Mouse (Mus musculus) myocyte (in vitro differentiated cells): ENCODE measurements at regions not wholly inside any gene's neighbourhood (a gene's known extent, or its start where the extent isn't known, plus 50 kb on each side); places are given as distances from the start of the nearest gene placed in this dataset.

Experiments
- H3K27me3 ChIP-seq: one replicate; pipeline ENCODE4 v1.6.1; 2011; ENCODE audit not compliant: control insufficient read depth, insufficient read depth, insufficient read length
- H3K36me3 ChIP-seq: one replicate; pipeline ENCODE4 v1.6.1; 2011; ENCODE audit not compliant: control insufficient read depth, insufficient read depth
- H3K4me2 ChIP-seq: one replicate; pipeline ENCODE4 v1.6.1; 2011; ENCODE audit warnings: low read depth, control low read depth
- H3K4me3 ChIP-seq: one replicate; pipeline ENCODE4 v1.5.1; 2011; ENCODE audit warnings: mild to moderate bottlenecking, control low read depth, moderate library complexity
- H3K79me2 ChIP-seq: one replicate; pipeline ENCODE4 v1.6.1; 2011; ENCODE audit not compliant: control insufficient read depth, insufficient read depth
- H3ac ChIP-seq: one replicate; pipeline ENCODE4 v1.6.1; 2011; ENCODE audit not compliant: control insufficient read depth, insufficient read length
- CEBPB ChIP-seq: IDR thresholded peaks from 2 replicates; pipeline ENCODE4 v1.6.1; 2011; ENCODE audit warnings: mild to moderate bottlenecking, moderate library complexity; ENCODE audit not compliant: poor library complexity, insufficient read depth, severe bottlenecking
- E2F4 ChIP-seq: IDR thresholded peaks from one replicate; pipeline ENCODE4 v1.6.1; 2011; ENCODE audit warnings: mild to moderate bottlenecking, control low read depth, moderate library complexity; ENCODE audit not compliant: insufficient read depth
- MAX ChIP-seq: IDR thresholded peaks from one replicate; pipeline ENCODE4 v1.6.1; 2011; ENCODE audit warnings: low read depth, mild to moderate bottlenecking, control low read depth
- MYOD1 ChIP-seq, 3 experiments: IDR thresholded peaks; one replicate each; pipeline ENCODE4 v1.6.1; 2011; ENCODE audit warnings: control low read depth in 2 of 3, low read depth in 2 of 3, mild to moderate bottlenecking in 2 of 3, moderate library complexity in 1 of 3; ENCODE audit not compliant: insufficient read length in 2 of 3, control insufficient read depth in 1 of 3
- MYOG ChIP-seq, 3 experiments: IDR thresholded peaks; one replicate each; pipeline ENCODE4 v1.6.1; 2011; ENCODE audit warnings: control low read depth in 2 of 3, low read depth in 2 of 3, mild to moderate bottlenecking in 2 of 3; ENCODE audit not compliant: insufficient read length in 2 of 3, control insufficient read depth in 1 of 3, insufficient read depth in 1 of 3
- POLR2A ChIP-seq: IDR thresholded peaks from one replicate; pipeline ENCODE4 v1.6.1; 2011; ENCODE audit warnings: low read depth, mild to moderate bottlenecking, control low read depth, moderate library complexity; ENCODE audit not compliant: insufficient read length
- POLR2AphosphoS2 ChIP-seq: IDR thresholded peaks from one replicate; pipeline ENCODE4 v1.6.1; 2011; ENCODE audit warnings: low read depth, control low read depth; ENCODE audit not compliant: insufficient read length
- REST ChIP-seq: IDR thresholded peaks from one replicate; pipeline ENCODE4 v1.6.1; 2011; ENCODE audit warnings: mild to moderate bottlenecking, control low read depth, moderate library complexity; ENCODE audit not compliant: insufficient read depth, insufficient read length
- SRF ChIP-seq: IDR thresholded peaks from one replicate; pipeline ENCODE4 v1.6.1; 2011; ENCODE audit warnings: low read depth; ENCODE audit not compliant: control insufficient read depth, insufficient read length
- TCF12 ChIP-seq: IDR thresholded peaks from one replicate; pipeline ENCODE4 v1.6.1; 2011; ENCODE audit warnings: mild to moderate bottlenecking, control low read depth; ENCODE audit not compliant: poor library complexity, insufficient read depth, severe bottlenecking
- TCF3 ChIP-seq: IDR thresholded peaks from one replicate; pipeline ENCODE4 v1.6.1; 2011; ENCODE audit warnings: low read depth, control low read depth; ENCODE audit not compliant: insufficient read length
- USF1 ChIP-seq: IDR thresholded peaks from one replicate; pipeline ENCODE4 v1.6.1; 2011; ENCODE audit warnings: low read depth, mild to moderate bottlenecking, control low read depth, moderate library complexity

DNA sequence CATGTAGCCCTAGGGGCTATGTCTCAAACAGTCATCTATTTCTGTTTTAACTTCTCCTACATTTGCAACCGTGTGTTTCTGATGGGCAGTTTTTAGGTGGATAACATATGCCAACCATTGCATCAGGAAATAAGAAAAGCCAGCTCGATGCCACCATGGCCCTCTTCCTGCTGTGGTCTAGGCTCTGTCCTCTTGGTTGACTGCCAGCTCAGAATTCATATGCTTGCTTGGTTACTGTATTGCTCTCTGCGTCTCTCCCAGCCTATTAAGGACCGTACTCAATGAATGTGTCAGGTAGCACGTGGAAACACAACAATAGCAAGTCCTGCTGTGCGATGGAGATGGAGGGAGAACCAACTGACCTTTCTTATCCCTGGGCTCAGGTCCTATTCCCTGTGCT, 174.4 kb upstream of the 9630041A04Rik start:
- no peaks in the 10 kb centered on the region for H3K27me3 ChIP-seq
- no peaks in the 10 kb centered on the region for H3K79me2 ChIP-seq
- H3K4me3 ChIP-seq, result no peak overlapping the region
- TF ChIP-seq E2F4, result no peak
- TF ChIP-seq USF1, result no peak
- TF ChIP-seq SRF, result no peak
- no peak for TF ChIP-seq TCF3
- no peak for TF ChIP-seq MYOD1 (IDR thresholded peaks at IDR 0.05; ENCODE audit: control insufficient read depth in 1 of 3, insufficient read length in 2 of 3, low read depth in 2 of 3)
- no peak for TF ChIP-seq CEBPB
- no peak for TF ChIP-seq REST
- no peak for TF ChIP-seq MAX
- no peak for TF ChIP-seq TCF12
- TF ChIP-seq POLR2AphosphoS2, result no peak
- H3K36me3 ChIP-seq, result no peaks in the 10 kb centered on the region
- H3ac ChIP-seq, result no peak overlapping the region
- H3K4me2 ChIP-seq, result no peak overlapping the region

DNA sequence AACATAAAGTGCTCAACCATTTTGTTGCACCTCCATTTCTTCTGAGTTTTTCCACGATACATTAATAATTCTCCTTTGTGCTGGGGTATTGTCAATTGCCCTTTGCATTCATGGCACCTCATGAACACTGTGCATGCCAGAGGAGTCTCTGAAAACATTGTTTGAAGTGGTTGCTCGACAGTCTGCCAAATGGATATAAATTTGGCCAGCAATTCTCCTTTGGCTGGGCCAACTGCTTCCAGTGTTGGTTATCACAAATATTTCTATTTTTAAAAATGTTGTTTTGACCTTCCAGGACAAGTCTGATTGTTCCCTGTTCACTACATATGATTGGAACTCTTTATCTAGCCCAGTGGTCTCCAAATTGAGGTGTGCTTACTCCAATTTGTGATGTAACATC, 184.1 kb upstream of the 9630041A04Rik start:
- TF ChIP-seq MYOD1 (IDR thresholded peaks at IDR 0.05; ENCODE audit: control insufficient read depth in 1 of 3, insufficient read length in 2 of 3, low read depth in 2 of 3), result no peak
- TF ChIP-seq USF1, result no peak
- no peak for TF ChIP-seq E2F4
- no peak for TF ChIP-seq TCF3
- no peak for TF ChIP-seq MYOG (IDR thresholded peaks at IDR 0.05; ENCODE audit: control insufficient read depth in 1 of 3, insufficient read depth in 1 of 3, insufficient read length in 2 of 3, low read depth in 2 of 3)
- TF ChIP-seq MAX, result no peak
- no peak for TF ChIP-seq CEBPB
- no peak for TF ChIP-seq POLR2A
- TF ChIP-seq TCF12, result no peak
- no peak for TF ChIP-seq SRF
- TF ChIP-seq REST, result no peak
- no peak for TF ChIP-seq POLR2AphosphoS2
- no peaks in the 10 kb centered on the region for H3K36me3 ChIP-seq
- no peaks in the 10 kb centered on the region for H3K79me2 ChIP-seq
- H3K4me3 ChIP-seq, result no peak overlapping the region
- H3K27me3 ChIP-seq, result no peaks in the 10 kb centered on the region
- no peak overlapping the region for H3ac ChIP-seq
- H3K4me2 ChIP-seq, result no peak overlapping the region

DNA sequence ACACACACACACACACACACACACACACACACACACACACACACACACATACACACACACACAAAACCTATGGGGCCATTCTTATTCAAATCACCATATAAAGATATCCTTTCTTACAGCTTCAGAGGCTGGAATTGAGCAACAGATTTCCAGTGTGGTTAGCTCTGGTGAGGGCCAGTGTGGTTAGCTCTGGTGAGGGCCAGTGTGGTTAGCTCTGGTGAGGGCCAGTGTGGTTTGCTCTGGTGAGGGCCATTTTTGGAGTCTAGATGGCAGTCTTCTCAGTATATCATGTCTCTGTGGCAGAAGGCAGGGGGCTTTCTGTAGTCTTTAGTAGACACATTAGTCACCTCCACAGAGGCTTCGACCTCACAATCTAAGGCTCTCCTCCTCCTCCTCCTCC, 191.5 kb upstream of the 9630041A04Rik start:
- Histone ChIP-seq H3K4me2 (no peak overlapping the region), H3K36me3 (no peaks in the 10 kb centered on the region), H3K79me2 (no peaks in the 10 kb centered on the region), H3ac (no peak overlapping the region), H3K27me3 (no peaks in the 10 kb centered on the region), H3K4me3 (no peak overlapping the region)
- TF ChIP-seq MYOD1 (IDR thresholded peaks at IDR 0.05; ENCODE audit: control insufficient read depth in 1 of 3, insufficient read length in 2 of 3, low read depth in 2 of 3), result no peak
- no peak for TF ChIP-seq E2F4
- TF ChIP-seq SRF, result no peak
- no peak for TF ChIP-seq REST
- no peak for TF ChIP-seq TCF3
- TF ChIP-seq TCF12, result no peak

DNA sequence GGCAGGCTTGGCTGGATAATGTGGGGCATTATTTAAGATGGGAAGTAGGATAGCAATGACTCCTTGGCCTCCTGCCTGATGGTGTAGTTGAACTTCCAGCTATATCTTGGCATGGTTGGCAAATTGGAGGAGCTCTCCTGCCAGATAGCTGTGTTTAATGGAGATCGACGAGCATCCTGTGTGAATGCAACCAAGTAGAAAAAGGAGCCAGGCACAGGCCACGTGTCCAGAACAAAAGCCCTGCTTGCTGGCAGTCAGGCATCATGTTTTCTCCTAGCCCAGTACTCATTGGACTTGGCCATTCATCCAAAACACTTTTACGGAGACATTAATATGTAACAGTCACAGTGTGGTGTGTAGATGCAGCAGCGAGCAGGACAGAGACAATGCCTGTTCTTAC, 211.8 kb upstream of the 9630041A04Rik start:
- no peak overlapping the region for H3K4me2 ChIP-seq
- no peaks in the 10 kb centered on the region for H3K27me3 ChIP-seq
- H3K36me3 ChIP-seq, result no peaks in the 10 kb centered on the region
- no peak overlapping the region for H3ac ChIP-seq
- no peak overlapping the region for H3K4me3 ChIP-seq
- no peak for TF ChIP-seq E2F4
- no peaks in the 10 kb centered on the region for H3K79me2 ChIP-seq

DNA sequence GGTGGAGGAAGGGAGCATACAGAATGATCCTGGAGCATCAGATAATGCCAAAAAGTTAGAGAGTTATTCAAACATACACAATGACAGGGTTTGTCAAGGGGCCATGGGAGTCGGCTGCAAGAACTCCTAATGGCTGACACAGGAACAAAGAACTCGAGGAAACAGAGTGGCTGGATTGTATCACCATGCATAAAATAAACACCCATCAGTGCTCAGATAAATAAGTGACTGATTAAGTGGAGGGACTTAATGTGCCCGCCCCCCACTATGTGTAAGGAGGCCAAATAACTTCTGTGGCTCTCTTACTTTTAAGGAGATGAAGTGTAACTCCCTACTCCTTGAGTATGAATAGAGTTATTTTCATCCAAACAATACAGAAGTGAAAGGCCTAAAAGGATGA, 220.1 kb upstream of the 9630041A04Rik start:
- TF ChIP-seq MAX (no peak), POLR2A (no peak), MYOG (IDR thresholded peaks at IDR 0.05; ENCODE audit: control insufficient read depth in 1 of 3, insufficient read depth in 1 of 3, insufficient read length in 2 of 3, low read depth in 2 of 3) (no peak), POLR2AphosphoS2 (no peak), SRF (no peak), REST (no peak), USF1 (no peak), E2F4 (no peak), TCF12 (no peak)
- H3K4me3 ChIP-seq, result no peak overlapping the region
- H3K79me2 ChIP-seq, result no peaks in the 10 kb centered on the region
- H3K4me2 ChIP-seq, result no peak overlapping the region
- H3K27me3 ChIP-seq, result no peaks in the 10 kb centered on the region
- no peak overlapping the region for H3ac ChIP-seq
- H3K36me3 ChIP-seq, result no peaks in the 10 kb centered on the region

DNA sequence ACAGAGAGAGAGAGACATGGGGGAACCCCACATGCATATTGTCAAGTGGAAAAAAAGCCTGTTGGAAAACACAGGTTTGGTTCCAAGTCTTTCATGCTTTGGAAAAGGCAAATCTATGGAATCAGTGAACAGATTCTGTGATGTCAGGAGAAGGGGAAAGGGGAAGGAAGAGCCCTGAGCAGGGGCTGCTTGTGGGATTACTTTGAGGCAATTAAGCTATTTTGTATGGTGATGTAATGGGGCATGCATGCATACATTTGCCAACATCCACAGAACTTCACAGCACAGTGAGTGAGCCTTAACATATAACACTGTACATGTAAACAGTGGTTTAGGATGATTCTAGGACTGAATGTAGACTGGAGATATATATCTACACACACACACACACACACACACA, 221.0 kb upstream of the 9630041A04Rik start:
- H3K4me2 ChIP-seq, result no peak overlapping the region
- H3K4me3 ChIP-seq, result no peak overlapping the region
- no peaks in the 10 kb centered on the region for H3K27me3 ChIP-seq
- no peak for TF ChIP-seq MAX
- H3ac ChIP-seq, result no peak overlapping the region
- no peaks in the 10 kb centered on the region for H3K79me2 ChIP-seq
- H3K36me3 ChIP-seq, result no peaks in the 10 kb centered on the region
